Mouse (Mus musculus) layer of hippocampus, postnatal 10 days (tissue): ENCODE measurements around the gene Prmt2. TPM values are rescaled to one million over a fixed set of nuclear protein-coding genes. Genes with fewer than 3 reads are reported as not detected.
A peak's percentile ranks its signal among the peaks of the same experiment; 100 is the strongest.

Experiments used
- DNase-seq, 2 experiments: peaks; one replicate each; pipeline ENCODE4 v3.0.0; 2021; ENCODE audit warnings: low spot score in 2 of 2
- microRNA-seq, 2 experiments: library from miRNA; unstranded; fragments of <30 nt; microRNA quantifications; one replicate each; pipeline ENCODE4 v1.2.0; 2021
- total RNA-seq, 2 experiments: library from RNA; stranded (reverse); gene quantifications; 2 replicates each; pipeline ENCODE4 v1.2.3; 2021

The Prmt2 gene
- total RNA-seq, 2 experiments from 2014 or later = 95.7 to 100 TPM

GRCm38 (mm10) chr10:76225944-76226343, 11.7 kb downstream of the Prmt2 start:
- no peak for DNase-seq

DNA sequence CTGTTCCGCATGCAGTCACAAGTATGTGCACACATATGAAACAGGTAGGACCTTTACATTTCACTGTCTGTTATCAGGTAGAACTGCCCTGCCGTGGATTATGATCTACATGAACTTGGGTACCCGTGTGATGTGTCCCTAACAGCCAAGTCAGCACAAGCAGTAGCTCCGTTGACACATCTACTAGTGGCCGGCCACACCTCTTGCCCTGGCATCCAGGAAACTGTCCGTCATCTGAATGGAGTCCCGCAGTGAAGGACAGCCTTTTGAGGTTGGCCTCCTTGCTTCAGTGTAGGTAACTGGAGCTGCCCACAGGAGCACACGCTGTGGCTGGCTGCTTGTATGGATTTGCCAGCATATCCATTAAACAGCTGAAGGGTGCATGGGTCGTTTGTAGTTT, 19.4 kb downstream of the Prmt2 start:
- DNase-seq = no peak

- no peak for DNase-seq
Observed at GRCm38 (mm10) chr10:76217056-76217455, 20.6 kb downstream of the Prmt2 start.

DNA sequence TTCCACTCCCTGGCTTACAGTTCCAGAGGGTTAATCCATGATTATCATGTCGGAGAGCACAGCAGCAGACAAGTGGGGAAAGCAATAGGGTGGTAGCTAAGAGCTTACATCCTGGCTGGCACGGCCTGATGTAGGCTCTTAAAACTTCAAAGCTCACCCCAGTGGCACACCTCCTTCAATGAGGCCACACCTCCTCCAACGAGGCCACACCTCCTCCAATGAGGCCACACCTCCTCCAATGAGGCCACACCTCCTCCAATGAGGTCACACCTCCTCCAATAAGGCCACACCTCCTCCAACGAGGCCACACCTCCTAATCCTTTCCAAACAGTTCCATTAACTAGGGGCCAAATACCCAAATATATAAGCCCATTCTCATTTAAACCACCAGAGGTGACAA, 23.5 kb downstream of the Prmt2 start:
- no peak for DNase-seq

DNA sequence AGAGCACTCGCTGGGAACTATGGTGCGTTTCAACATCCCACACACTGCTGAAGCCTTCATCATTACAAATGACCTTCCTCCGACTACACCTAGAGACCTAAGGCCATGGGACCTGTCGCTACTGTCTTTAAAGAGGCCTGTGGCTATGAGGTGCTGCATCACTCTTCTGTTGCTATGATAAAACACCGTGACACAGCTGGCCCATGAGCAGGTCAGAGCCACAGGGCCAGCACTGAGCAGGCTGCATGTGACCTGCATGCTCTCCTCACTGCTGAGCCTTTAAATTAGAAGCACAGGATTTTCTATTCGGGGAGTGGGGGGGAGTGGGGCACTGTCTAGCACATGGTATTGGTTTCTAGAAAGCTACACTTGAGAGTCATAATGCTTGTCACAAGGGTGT, 25.5 kb downstream of the Prmt2 start:
- DNase-seq = no peak

DNA sequence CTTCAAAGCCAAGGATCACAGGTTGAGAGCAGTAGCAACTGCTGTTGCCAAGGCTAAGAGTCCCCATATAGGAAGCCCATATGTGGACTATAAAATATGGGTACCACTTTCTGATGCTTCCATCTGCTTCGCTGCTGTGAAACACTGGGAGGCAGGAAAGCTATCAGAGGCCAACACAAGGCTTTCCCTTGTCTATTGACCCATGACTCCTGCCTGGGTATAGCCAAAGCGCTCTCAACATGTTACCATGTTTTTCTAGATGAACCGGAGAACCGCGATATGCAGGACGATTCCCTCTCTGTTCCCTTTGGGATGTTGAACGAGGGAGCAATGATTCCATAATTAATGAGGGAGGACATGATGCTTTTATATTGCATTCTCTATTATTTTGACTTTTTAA, 26.9 kb downstream of the Prmt2 start:
- DNase-seq = no peak

- no peak for DNase-seq
Observed at GRCm38 (mm10) chr10:76209241-76209640, 28.4 kb downstream of the Prmt2 start.

DNA sequence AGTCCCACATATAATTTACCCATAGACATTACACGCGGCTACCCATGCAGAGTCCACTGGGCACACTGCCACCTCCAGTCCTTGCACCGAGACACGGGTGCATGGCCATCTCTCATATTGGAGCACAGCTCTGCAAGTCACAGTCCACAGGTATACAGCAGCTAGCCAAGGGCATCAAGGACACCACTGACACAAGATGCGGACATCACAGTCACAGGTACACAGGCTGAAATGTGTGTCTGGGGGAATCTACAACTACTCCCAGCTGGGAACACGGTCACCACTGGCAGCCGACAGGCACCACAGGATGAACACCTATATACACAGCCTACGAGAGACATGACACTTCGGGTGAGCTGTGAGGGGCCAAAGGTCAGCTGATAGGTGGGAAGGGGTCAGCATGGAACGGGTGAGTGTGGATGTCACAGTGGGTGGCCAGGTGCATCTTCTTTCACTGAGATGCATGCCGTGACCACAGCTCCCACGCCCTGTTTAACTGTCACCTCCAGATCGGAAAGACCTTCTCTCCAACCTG, 30.3 kb downstream of the Prmt2 start:
- no peak for DNase-seq

- peak; percentile 42 to 61 for DNase-seq
Observed at GRCm38 (mm10) chr10:76203798-76204283, 33.8 kb downstream of the Prmt2 start.

- DNase-seq = peak; percentile 86 to 89
Observed at GRCm38 (mm10) chr10:76201978-76202377, 35.7 kb downstream of the Prmt2 start.

- DNase-seq = no peak
Observed at GRCm38 (mm10) chr10:76201416-76201815, 36.2 kb downstream of the Prmt2 start.

DNA sequence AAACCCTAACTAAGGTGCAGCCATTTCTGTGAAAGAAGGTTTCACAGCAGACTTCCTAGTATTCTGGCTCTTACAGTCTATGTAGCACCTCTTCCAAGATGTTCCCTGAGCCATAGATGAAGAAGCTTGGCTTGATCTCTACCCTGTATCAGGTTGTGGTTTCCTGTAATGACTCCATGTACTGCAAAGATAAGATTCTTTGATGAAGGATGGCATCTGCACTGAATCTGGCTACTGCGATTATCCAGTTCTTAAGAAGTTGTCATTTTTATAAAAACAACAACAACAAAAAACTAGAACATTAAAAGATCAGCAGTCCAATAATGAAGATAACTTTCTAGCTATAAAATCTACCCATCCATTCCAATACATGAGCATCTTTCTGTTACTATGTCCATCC, 49.7 kb downstream of the Prmt2 start:
- DNase-seq = no peak

GRCm38 (mm10) chr10:76185216-76185615, 52.4 kb downstream of the Prmt2 start:
- no peak for DNase-seq

DNA sequence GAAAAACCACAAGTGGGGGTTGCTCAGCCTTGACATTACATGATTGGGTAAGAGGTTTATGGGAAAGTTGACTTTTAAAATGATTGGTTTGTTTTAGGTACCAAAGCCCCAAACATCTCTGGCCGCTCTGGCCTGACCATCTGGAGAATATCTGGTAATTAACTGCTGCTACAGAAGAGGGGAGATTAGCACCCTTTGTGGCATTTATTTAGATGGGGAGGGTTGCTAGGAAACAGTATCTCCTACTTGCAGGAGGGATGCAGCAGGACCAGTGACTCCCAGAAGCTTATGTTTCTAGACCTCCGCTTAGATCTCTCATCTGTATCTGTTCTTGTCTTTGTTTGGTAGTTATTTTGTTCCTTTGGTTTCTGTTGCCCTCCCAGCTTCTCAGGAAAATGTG, 62.8 kb downstream of the Prmt2 start:
- peak in 1 of 2 experiments; percentile 4 for DNase-seq

DNA sequence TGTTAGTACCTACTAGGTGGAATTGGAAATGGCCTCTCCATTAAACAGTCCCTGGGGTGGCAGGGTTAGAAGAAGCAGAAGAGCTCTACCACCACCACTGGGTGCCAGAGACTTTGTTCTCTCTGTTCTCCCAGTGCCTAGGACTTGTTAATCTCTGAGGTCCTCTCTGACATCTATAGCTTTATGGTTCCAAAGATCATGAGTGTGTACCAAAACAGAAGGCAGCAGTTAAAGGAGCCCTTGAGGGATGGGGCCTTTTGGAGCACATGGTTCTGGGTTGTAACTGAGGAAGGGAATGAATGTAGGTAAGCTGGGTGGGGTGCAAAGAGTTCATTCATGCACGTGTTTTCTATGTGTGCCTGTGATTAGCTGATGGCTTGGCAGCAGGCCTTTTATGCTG, 79.7 kb downstream of the Prmt2 start:
- no peak for DNase-seq

DNA sequence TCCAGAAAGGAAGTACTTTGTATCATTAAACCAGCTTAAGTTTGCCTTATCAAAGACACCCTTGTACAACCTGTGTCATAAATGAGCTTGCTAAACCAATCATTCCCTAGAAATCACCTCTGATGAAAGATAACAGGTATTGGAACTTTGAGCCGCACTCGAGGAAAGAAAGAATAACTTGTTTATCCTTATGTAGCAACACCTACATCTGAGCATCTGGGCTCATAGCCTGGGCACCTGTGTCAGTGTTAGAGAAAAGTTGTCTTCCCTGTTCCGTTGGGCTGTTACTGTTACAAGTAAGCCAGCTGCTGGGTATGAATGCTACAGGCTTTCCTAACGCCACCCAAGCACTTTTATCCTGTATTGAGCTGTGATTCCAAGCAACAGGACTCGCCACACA, 80.1 kb downstream of the Prmt2 start:
- DNase-seq = no peak

Small RNAs within 50 kb of the gene (microRNA-seq; reads per million reads assigned to microRNA genes)
- gene Mir678 = 0 reads per million in 2 experiments

Other genes starting within 250 kb of the Prmt2 start
- gene Zfp280b, start 205.2 kb downstream of the Prmt2 start, total RNA-seq = 10 to 100 TPM in 1 of 2 experiments, 1 to 10 TPM in 1; 9.1 to 11.2 TPM
- gene Slc5a4b, start 126.9 kb downstream of the Prmt2 start, total RNA-seq = under 1 TPM in 1 of 2 experiments, not detected in 1; 0.09 TPM
- gene Slc5a4a, start 90.4 kb downstream of the Prmt2 start, total RNA-seq = not detected
- 10 to 100 TPM; 46.1 to 50.0 TPM for gene S100b, start 16.0 kb upstream of the Prmt2 start, total RNA-seq
- 10 to 100 TPM; 60.6 to 63.2 TPM for gene Dip2a, start 107.4 kb upstream of the Prmt2 start, total RNA-seq
- not detected for gene AC141477.1, start 202.6 kb upstream of the Prmt2 start, total RNA-seq
- gene Pcnt, start 204.9 kb upstream of the Prmt2 start, total RNA-seq = 10 to 100 TPM; 14.6 to 15.8 TPM
- not detected for gene 2610028H24Rik, start 211.2 kb upstream of the Prmt2 start, total RNA-seq
- 10 to 100 TPM; 47.0 to 49.1 TPM for gene Mcm3ap, start 231.1 kb upstream of the Prmt2 start, total RNA-seq
- gene Ybey, start 231.2 kb upstream of the Prmt2 start, total RNA-seq = 1 to 10 TPM; 3.5 to 3.7 TPM